Mouse (Mus musculus) spleen, adult 2 months (tissue): ENCODE data around the gene Ss18l1. TPM values are rescaled to one million over a fixed set of nuclear protein-coding genes. Genes with fewer than 3 reads are reported as not detected.

Experiments
- DNase-seq, 2 experiments: peaks; one replicate each; pipeline versions ENCODE4 v3.0.0 to v3.0.0-alpha.2; 2012 to 2021; ENCODE audit warnings: low spot score in 2 of 2, low read depth in 1 of 2
- H3K27ac ChIP-seq: fragments of 200-500 bp; 2 replicates; pipeline ENCODE4 v1.5.1; 2012; ENCODE audit warnings: low read length, inconsistent platforms; ENCODE audit not compliant: insufficient read depth
- H3K27me3 ChIP-seq: fragments of 200-500 bp; 2 replicates; pipeline ENCODE4 v1.6.1; 2012; ENCODE audit warnings: mild to moderate bottlenecking, moderate library complexity, low read length, inconsistent platforms; ENCODE audit not compliant: control insufficient read depth, insufficient read depth
- H3K36me3 ChIP-seq: fragments of 200-500 bp; 2 replicates; pipeline ENCODE4 v1.6.1; 2012; ENCODE audit warnings: mild to moderate bottlenecking, low read length, inconsistent platforms; ENCODE audit not compliant: control insufficient read depth, insufficient read depth
- H3K4me1 ChIP-seq: fragments of 200-500 bp; 2 replicates; pipeline ENCODE4 v1.6.1; 2011; ENCODE audit warnings: inconsistent platforms; ENCODE audit not compliant: control insufficient read depth, insufficient read depth, insufficient read length
- H3K4me3 ChIP-seq: fragments of 200-500 bp; 2 replicates; pipeline ENCODE4 v1.5.1; 2011; ENCODE audit warnings: mild to moderate bottlenecking, inconsistent platforms; ENCODE audit not compliant: insufficient read depth, insufficient read length; ENCODE audit errors: extremely low read depth
- CTCF ChIP-seq: fragments of 200-500 bp; IDR thresholded peaks from 2 replicates; pipeline ENCODE4 v1.5.1; 2011; ENCODE audit warnings: mild to moderate bottlenecking, inconsistent platforms; ENCODE audit not compliant: insufficient read depth, insufficient read length, insufficient replicate concordance; ENCODE audit errors: extremely low read depth
- POLR2A ChIP-seq: fragments of 200-500 bp; IDR thresholded peaks from 2 replicates; pipeline ENCODE4 v1.6.1; 2011; ENCODE audit warnings: low read depth, low read length, inconsistent platforms
- WGBS: fragments of 180-500 bp; shearing (Covaris S2); methylation state at CpG from one replicate; pipeline ENCODE4 v1.1.7; 2018; 5-methylcytosine and 5-hydroxymethylcytosine counted together
- polyA plus RNA-seq: library from polyadenylated mRNA; depleted of rRNA; stranded (reverse); fragments of >200 nt; gene quantifications from 2 replicates; pipeline ENCODE4 v1.2.3, GENCODE M21; 2012

Gene Ss18l1
- polyA plus RNA-seq, 1 experiment, result 5.9 TPM

DNA sequence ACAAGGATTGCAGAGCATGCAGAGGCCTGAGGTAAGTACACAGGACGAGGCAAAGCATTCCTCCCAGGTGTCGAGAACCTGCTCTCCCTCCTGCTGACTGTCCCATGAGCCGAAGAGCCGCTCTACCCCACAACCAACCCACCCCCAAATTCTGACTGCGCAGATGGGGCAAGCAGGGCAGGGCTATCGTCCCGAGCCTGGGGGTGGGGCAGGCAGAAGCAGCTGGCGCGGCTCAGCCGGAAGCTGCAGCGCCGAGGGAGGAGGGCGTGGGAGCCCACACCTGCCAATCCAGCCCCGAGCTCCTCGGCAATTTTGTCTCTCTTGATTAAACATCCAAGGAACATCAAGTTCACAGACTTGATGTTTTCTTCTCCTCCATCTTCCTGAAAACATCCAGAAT is 57.2 kb downstream of the Ss18l1 start:
- no peak overlapping the region for H3K27ac ChIP-seq
- 4% methylated on average over 15 of the region's 15 CpGs for WGBS
- DNase-seq, result no peak

DNA sequence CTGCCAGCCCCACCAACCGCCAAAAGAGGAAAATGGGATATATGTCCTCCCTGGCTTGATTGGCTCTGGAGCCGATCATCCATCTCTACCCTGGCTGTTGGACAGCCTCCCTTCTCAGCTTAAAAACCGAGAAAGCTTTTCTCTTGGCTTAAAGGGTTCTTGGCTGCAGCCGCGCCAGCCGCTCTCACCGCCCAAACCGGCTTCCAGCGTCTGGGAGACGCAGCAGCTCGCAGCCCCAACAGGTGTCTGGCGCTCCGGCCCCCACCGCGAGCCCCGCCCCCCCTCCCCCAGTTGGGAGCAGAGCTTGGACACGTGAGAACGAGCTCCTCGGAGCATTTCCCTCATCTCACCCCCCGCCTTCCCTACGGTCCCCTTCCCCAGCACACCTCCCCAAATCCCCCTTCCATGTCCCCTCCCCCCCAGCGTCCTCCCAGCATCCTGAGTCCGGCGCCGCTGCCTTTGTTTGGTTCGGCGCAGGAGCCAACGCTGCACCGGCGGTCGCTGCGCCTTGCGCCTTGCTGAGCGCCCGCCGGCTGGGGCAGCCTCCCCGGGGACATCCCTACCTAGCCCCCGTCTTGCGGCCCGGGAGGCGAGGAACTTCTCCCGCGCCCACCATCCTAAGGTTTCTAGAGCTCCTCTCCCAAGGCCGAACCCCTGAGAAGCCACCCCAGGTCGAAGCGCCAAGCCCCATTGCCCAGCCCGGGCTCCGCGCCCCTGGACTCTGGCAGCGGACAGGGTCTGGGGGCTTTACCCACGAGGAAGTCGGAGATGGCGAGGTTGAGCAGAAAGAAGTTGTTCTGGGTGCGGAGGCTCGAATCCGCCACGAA is 61.1 kb downstream of the Ss18l1 start:
- DNase-seq, result no peak
- H3K27me3 ChIP-seq, result peaks cover 20% of the 10 kb centered on the region
- TF ChIP-seq POLR2A (no peak), CTCF (no peak)
- 5% methylated on average over 55 of the region's 57 CpGs for WGBS
- H3K27ac ChIP-seq, result no peak overlapping the region
- H3K4me1 ChIP-seq, result peaks cover 15% of the 10 kb centered on the region
- H3K4me3 ChIP-seq, result peak overlapping the region; percentile 51; the same call in 1 of the 2 replicates
- no peaks in the 10 kb centered on the region for H3K36me3 ChIP-seq

More for the DNA sequence above, 57.2 kb downstream of the Ss18l1 start:
- Histone ChIP-seq H3K27me3 (peaks cover 16% of the 10 kb centered on the region), H3K4me1 (peaks cover 15% of the 10 kb centered on the region), H3K4me3 (no peak overlapping the region), H3K36me3 (no peaks in the 10 kb centered on the region)
- TF ChIP-seq CTCF, result no peak
- TF ChIP-seq POLR2A, result no peak

DNA sequence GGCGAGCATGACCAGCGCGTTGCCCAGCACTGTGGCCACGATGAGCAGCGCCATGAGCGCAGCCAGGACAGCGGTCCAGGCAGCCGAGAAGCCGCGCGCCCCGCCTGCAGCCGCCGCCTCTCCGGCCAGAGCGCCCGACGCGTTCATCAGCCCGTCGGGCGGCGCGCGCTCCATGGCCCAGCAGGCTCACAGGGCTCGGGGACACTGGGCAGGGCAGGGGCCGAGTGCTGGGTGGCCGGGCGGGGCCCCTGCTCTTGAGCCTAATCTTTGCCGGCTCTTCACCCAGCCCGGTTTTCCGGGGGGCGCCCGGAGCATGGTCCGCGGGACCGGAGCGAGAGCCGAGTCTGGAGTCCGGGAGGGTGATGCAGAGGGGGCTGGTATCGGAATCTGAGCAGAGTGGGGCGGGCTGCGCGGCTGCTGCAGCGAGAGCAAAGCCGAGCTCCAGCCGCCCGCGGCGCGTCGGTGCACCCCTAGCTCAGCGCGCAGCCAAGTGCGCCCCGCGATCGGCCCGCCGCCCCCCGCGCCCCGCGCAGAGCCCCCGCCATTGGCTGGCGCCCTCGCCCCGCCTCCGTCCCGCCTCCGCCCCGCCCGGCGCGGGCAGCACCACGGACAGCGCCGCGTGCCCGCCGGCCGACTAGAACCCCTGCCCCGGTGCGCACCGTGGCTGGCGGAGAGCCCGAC is 61.8 kb downstream of the Ss18l1 start, which contains the start of gene Hrh3:
Gene Hrh3 (minus strand): TSS at position 511 of the 681 bp plus-strand sequence.
- Histone ChIP-seq H3K27me3 (peaks cover 20% of the 10 kb centered on the region), H3K27ac (no peak within 1 kb of the TSS), H3K4me1 (peaks cover 15% of the 10 kb centered on the region), H3K36me3 (no peaks in the 10 kb centered on the region), H3K4me3 (peak within 1 kb of the TSS; percentile 51)
- peak in 1 of 2 experiments; percentile 66 for DNase-seq
- TF ChIP-seq POLR2A, result no peak
- no peak for TF ChIP-seq CTCF
- 2% methylated on average over 73 of the region's 87 CpGs for WGBS

DNA sequence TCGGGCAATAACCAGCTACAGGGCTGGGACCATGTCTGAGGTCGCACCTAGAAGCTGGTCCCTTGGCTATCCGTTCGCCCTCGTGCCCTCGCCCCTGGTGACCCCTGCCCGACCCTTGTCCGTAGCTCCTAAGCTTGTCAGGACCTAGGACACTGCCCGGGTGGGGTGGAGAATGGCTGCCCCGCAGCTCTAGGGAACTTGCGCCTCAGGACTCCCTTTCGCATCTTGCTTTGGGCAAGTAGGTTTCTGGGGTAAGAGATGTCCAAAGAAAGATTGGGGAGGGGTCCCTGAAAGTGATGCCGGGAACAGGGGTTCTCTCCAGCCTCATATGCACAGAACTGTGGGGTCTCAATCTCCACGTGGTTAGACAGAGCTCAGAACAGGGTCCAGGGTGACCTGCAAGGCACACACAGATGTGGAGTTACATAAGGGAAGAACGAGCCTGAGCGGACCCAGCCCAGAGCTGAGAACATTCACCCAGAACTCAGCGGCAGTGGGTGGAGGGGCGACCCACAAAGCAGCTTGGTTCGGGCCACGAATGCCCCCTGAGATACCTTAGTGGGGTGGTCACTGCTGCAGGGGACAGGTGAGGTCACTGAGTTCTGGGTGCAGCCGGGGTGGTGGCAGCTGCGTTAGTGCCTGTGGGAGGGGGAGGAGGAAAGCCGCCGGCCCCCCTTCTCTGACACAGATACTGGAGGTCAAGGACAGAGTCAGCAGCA is 62.5 kb downstream of the Ss18l1 start:
- H3K4me3 ChIP-seq, result 0 out of 2 replicates have a peak overlapping the region, but pooled peaks have one; percentile 0
- peak in 1 of 2 experiments; percentile 8 for DNase-seq

DNA sequence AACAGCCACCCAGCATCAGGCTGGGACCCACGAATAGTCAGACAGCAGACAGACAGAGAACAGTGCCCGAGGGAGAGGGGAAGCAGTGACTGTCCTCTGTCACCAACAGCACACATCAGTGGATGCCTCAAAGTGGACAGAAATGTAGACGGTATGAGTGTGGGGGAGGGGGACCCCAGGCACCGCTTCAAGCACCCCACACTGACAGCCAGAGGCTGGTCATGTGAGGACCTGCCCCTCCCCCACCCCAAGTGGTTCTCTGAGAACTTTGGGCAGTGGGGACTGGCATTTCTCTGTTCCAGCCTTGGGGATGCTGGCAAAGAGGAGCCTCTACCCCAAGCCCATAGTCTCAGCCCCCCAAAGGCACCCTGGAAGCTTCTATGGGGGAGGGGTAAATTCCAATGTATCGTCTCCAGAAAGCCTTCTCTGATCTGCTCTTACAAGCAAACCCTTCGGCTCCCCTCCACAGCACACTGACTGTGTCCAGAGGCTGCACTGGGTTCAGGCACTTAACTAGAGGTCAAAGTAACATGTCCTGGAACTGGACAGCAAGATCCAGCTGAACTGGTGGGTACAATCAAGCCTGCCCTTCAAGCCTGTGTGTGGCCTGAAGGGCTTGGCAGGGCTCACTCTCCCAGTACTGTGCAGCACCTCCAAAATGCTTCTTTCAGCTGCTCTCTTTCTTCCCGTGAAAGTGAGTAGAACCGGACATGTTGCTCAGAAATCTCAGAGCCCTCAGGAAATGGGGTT is 63.3 kb downstream of the Ss18l1 start:
- no peaks in the 10 kb centered on the region for H3K36me3 ChIP-seq
- no peak for TF ChIP-seq POLR2A
- no peak for TF ChIP-seq CTCF
- no peak overlapping the region for H3K27ac ChIP-seq
- H3K4me3 ChIP-seq, result no peak overlapping the region
- WGBS, result 35% methylated on average over 8 of the region's 8 CpGs
- DNase-seq, result no peak
- H3K4me1 ChIP-seq, result peaks cover 9% of the 10 kb centered on the region
- H3K27me3 ChIP-seq, result peaks cover 20% of the 10 kb centered on the region

More for the DNA sequence above, 62.5 kb downstream of the Ss18l1 start:
- TF ChIP-seq POLR2A, result no peak
- TF ChIP-seq CTCF, result no peak
- peaks cover 10% of the 10 kb centered on the region for H3K4me1 ChIP-seq
- H3K27ac ChIP-seq, result no peak overlapping the region
- H3K27me3 ChIP-seq, result peaks cover 20% of the 10 kb centered on the region
- no peaks in the 10 kb centered on the region for H3K36me3 ChIP-seq
- WGBS, result 12% methylated on average over 24 of the region's 24 CpGs

DNA sequence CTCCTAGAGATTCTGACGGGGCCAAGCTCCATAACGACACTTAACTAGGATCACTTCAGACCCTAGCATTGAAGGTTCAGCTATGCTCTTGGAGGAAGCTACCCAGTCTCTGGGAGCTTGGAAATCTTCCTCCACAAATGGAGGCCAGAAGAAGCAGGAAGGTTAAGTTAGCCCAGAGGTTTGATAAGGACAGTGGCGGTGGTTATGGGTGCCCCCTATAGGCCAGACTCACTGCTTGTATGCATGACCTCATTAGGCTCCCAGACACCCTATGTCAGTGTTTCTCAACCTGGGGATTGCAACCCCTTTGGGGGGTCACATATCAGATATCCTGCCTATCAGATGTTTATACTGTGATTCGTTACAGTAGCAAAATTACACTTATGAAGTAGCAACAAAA is 64.8 kb downstream of the Ss18l1 start:
- no peak for DNase-seq
- Histone ChIP-seq H3K4me1 (peaks cover 9% of the 10 kb centered on the region), H3K36me3 (no peaks in the 10 kb centered on the region), H3K27ac (no peak overlapping the region), H3K27me3 (peaks cover 20% of the 10 kb centered on the region), H3K4me3 (no peak overlapping the region)
- WGBS, result 70% methylated on average over 4 of the region's 4 CpGs
- TF ChIP-seq CTCF (peak; percentile 15; the same call in 1 of the 2 replicates), POLR2A (no peak)
